ENCODE assay signal across 13 mouse cellular contexts in genomic region chr12:73730603-73731002, GRCm38 (mm10).
DNase-seq lines count a peak whose midpoint lies in the region; ATAC-seq lines count a peak whose summit lies in the region.
"Had no signal": no experiment of that assay in that cellular context is flagged by ENCODE, and none has a peak within 500 bp of the region (broad histone marks: within the 10 kb centered on the region; RNA-seq: fewer than 3 reads in every experiment).

No protein-coding gene starts in this region.

- peaks cover 78% of the 10 kb centered on the region for H3K27me3 ChIP-seq in neural tube, embryonic 12.5 days (replicated peaks)
- H3K27me3 ChIP-seq: embryonic facial prominence, embryonic 12.5 days; forebrain, embryonic 13.5 days had no signal

- no peak overlapping the region for H3K4me2 ChIP-seq in neural tube, embryonic 12.5 days (replicated peaks)
- H3K4me2 ChIP-seq: embryonic facial prominence, embryonic 12.5 days; forebrain, embryonic 13.5 days; midbrain, embryonic 12.5 days had no signal

- H3K9ac ChIP-seq in neural tube, embryonic 12.5 days: no peak overlapping the region
- H3K9ac ChIP-seq: embryonic facial prominence, embryonic 12.5 days; forebrain, embryonic 13.5 days; midbrain, embryonic 12.5 days had no signal

- H3K27ac ChIP-seq in neural tube, embryonic 12.5 days: no peak overlapping the region
- H3K27ac ChIP-seq: embryonic facial prominence, embryonic 12.5 days; forebrain, embryonic 13.5 days; midbrain, embryonic 12.5 days; stomach, postnatal 0 days had no signal

- H3K4me1 ChIP-seq in neural tube, embryonic 12.5 days: peaks cover 9% of the 10 kb centered on the region

- H3K4me3 ChIP-seq in neural tube, embryonic 12.5 days: no peak overlapping the region
- H3K4me3 ChIP-seq: embryonic facial prominence, embryonic 12.5 days; forebrain, embryonic 13.5 days; midbrain, embryonic 12.5 days had no signal

- WGBS in neural tube, embryonic 12.5 days: 7% methylated on average over 4 of the region's 4 CpGs

- no peaks in the 10 kb centered on the region for H3K36me3 ChIP-seq in neural tube, embryonic 12.5 days
- H3K36me3 ChIP-seq: embryonic facial prominence, embryonic 12.5 days; midbrain, embryonic 12.5 days had no signal

- no peaks in the 10 kb centered on the region for H3K9me3 ChIP-seq in neural tube, embryonic 12.5 days
- H3K9me3 ChIP-seq: embryonic facial prominence, embryonic 12.5 days; forebrain, embryonic 13.5 days; midbrain, embryonic 12.5 days had no signal

- ATAC-seq in neural tube, embryonic 12.5 days (ENCODE audit: low FRiP score, low read depth): 0 out of 2 replicates have a peak, but pooled peaks have one; percentile 33
- ATAC-seq: forebrain, embryonic 13.5 days had no signal

- DNase-seq in kidney, postnatal 36 days: peak; percentile 18 to 34
- DNase-seq in kidney, adult 11 months: no peak
- peak; percentile 50 for DNase-seq in adrenal gland, postnatal 10 days
- DNase-seq in embryo, embryonic 11.5 days (ENCODE audit: low read depth, low spot score): peak; percentile 29
- no peak for DNase-seq in thymus, postnatal 36 days
- DNase-seq in lung, postnatal 14 days: no peak
- DNase-seq: gastrocnemius, postnatal 14 days; lung, adult 2 months had no signal

Comparison
In these comparisons a context has a peak if more than half of its experiments do, and no peak if none do; other contexts are left out.
1. DNase-seq: peak in kidney, postnatal 36 days (2 of 2), adrenal gland, postnatal 10 days (single experiment) and embryo, embryonic 11.5 days (single experiment); none in kidney, adult 11 months (single experiment), thymus, postnatal 36 days (0 of 2) and lung, postnatal 14 days (single experiment).